Mouse (Mus musculus) heart, postnatal 0 days (tissue): ENCODE measurements around the gene Rasgrf2.

Source experiments
- CTCF ChIP-seq: IDR thresholded peaks from 2 replicates; pipeline ENCODE4 v1.5.1; 2016; ENCODE audit warnings: antibody characterized with exemption, control low read depth, low read depth
- EP300 ChIP-seq: IDR thresholded peaks from 2 replicates; pipeline ENCODE4 v1.6.1; 2016; ENCODE audit warnings: antibody characterized with exemption, low read depth

DNA sequence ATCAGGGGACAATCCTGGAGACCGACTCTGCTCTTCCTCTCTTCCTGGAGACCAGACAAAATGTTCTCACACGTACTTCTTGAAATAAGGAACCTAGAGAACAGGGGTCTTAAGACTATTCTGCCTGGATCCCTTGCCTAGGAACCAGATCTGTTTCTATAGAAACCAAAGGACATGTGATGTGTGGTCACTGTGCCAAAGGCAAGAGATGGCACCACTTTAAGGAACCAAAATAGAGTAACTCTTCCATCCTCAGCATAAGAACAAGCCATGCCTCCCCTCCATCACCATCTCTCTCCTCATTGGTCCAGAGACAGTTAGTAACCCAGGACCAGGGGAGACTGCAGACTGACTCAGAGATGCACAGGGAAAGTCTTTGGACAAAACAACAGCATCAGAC is 140.0 kb downstream of the Rasgrf2 start:
- TF ChIP-seq CTCF = no peak
- TF ChIP-seq EP300 = no peak
